7 mouse cellular contexts compared by ENCODE assay signal in genomic region chr5:110770031-110770445, GRCm38 (mm10). TPM values are rescaled to one million over a fixed set of nuclear protein-coding genes. Genes with fewer than 3 reads are reported as not detected.
DNase-seq lines count a peak whose midpoint lies in the region; ATAC-seq lines count a peak whose summit lies in the region.

No protein-coding gene starts in this region.

- peak overlapping the region; percentile 86 for H3K9ac ChIP-seq in kidney, embryonic 16.5 days (replicated peaks; ENCODE audit: low read length)
- H3K9ac ChIP-seq in embryonic facial prominence, embryonic 12.5 days = peak overlapping the region; percentile 91
- peak overlapping the region; percentile 75 for H3K9ac ChIP-seq in intestine, embryonic 14.5 days (ENCODE audit: low read length)
- H3K9ac ChIP-seq in midbrain, embryonic 14.5 days (replicated peaks; ENCODE audit: low read length) = peak overlapping the region; percentile 86

- DNase-seq in kidney, adult 9 months = no peak
- peak; percentile 76 for DNase-seq in MN1 (ENCODE audit: low spot score)
- no peak for DNase-seq in intestine, embryonic 14.5 days (ENCODE audit: low spot score)
- peak; percentile 79 for DNase-seq in midbrain, embryonic 14.5 days
- no peak for DNase-seq in yolk sac, embryonic 10.5 days (ENCODE audit: low spot score)

- H3K4me1 ChIP-seq in kidney, embryonic 16.5 days (ENCODE audit: insufficient read depth, low read length) = peaks cover 12% of the 10 kb centered on the region
- peaks cover 12% of the 10 kb centered on the region for H3K4me1 ChIP-seq in embryonic facial prominence, embryonic 12.5 days
- peaks cover 8% of the 10 kb centered on the region for H3K4me1 ChIP-seq in intestine, embryonic 14.5 days (replicated peaks; ENCODE audit: control insufficient read depth, insufficient read depth, low read length)
- peaks cover 13% of the 10 kb centered on the region for H3K4me1 ChIP-seq in midbrain, embryonic 14.5 days (ENCODE audit: control insufficient read depth, insufficient read depth, low read length)

- peak; percentile 64; the same call in 1 of the 2 replicates for ATAC-seq in kidney, embryonic 16.5 days (ENCODE audit: low FRiP score, low TSS enrichment)
- peak; percentile 36; the same call in 1 of the 2 replicates for ATAC-seq in embryonic facial prominence, embryonic 12.5 days (ENCODE audit: insufficient number of reproducible peaks, insufficient read depth, low FRiP score, low TSS enrichment)
- peak; percentile 71 for ATAC-seq in intestine, embryonic 14.5 days (replicated peaks; ENCODE audit: low FRiP score, low TSS enrichment, low read depth)
- ATAC-seq in midbrain, embryonic 14.5 days (ENCODE audit: low FRiP score, low TSS enrichment) = peak; percentile 0; the same call in 1 of the 2 replicates

- WGBS in kidney, embryonic 16.5 days = 0% methylated on average over 41 of the region's 58 CpGs
- under 1% methylated on average over 42 of the region's 58 CpGs for WGBS in embryonic facial prominence, embryonic 12.5 days
- WGBS in intestine, embryonic 14.5 days = under 1% methylated on average over 46 of the region's 58 CpGs
- 1% methylated on average over 58 of the region's 58 CpGs for WGBS in midbrain, embryonic 14.5 days

- peaks cover 9% of the 10 kb centered on the region for H3K36me3 ChIP-seq in kidney, embryonic 16.5 days (ENCODE audit: insufficient read depth, low read length)
- H3K36me3 ChIP-seq in embryonic facial prominence, embryonic 12.5 days = peaks cover 17% of the 10 kb centered on the region
- peaks cover 22% of the 10 kb centered on the region for H3K36me3 ChIP-seq in intestine, embryonic 14.5 days (ENCODE audit: control insufficient read depth, insufficient read depth, low read length)
- H3K36me3 ChIP-seq in midbrain, embryonic 14.5 days (ENCODE audit: control insufficient read depth, insufficient read depth, low read length) = peaks cover 18% of the 10 kb centered on the region

- H3K27ac ChIP-seq in kidney, embryonic 16.5 days (ENCODE audit: low read length) = peak overlapping the region; percentile 96
- H3K27ac ChIP-seq in embryonic facial prominence, embryonic 12.5 days = peak overlapping the region; percentile 92
- peak overlapping the region; percentile 90 for H3K27ac ChIP-seq in intestine, embryonic 14.5 days (ENCODE audit: low read depth)
- peak overlapping the region; percentile 95 for H3K27ac ChIP-seq in midbrain, embryonic 14.5 days (replicated peaks; ENCODE audit: low read depth, low read length)

- H3K4me3 ChIP-seq in kidney, embryonic 16.5 days (ENCODE audit: low read length) = peak overlapping the region; percentile 76
- H3K4me3 ChIP-seq in embryonic facial prominence, embryonic 12.5 days = peak overlapping the region; percentile 73
- H3K4me3 ChIP-seq in intestine, embryonic 14.5 days (ENCODE audit: low read depth, low read length) = peak overlapping the region; percentile 87
- H3K4me3 ChIP-seq in midbrain, embryonic 14.5 days (replicated peaks; ENCODE audit: low read depth, low read length) = peak overlapping the region; percentile 89

- no peaks in the 10 kb centered on the region for H3K27me3 ChIP-seq in kidney, embryonic 16.5 days (ENCODE audit: insufficient read depth, low read length)
- H3K27me3 ChIP-seq in embryonic facial prominence, embryonic 12.5 days = no peaks in the 10 kb centered on the region
- H3K27me3 ChIP-seq in intestine, embryonic 14.5 days (replicated peaks; ENCODE audit: control insufficient read depth, insufficient read depth, low read length) = no peaks in the 10 kb centered on the region
- no peaks in the 10 kb centered on the region for H3K27me3 ChIP-seq in midbrain, embryonic 14.5 days (ENCODE audit: control insufficient read depth, insufficient read depth, low read length)

- H3K9me3 ChIP-seq in kidney, embryonic 16.5 days (ENCODE audit: low read length) = no peaks in the 10 kb centered on the region
- H3K9me3 ChIP-seq in embryonic facial prominence, embryonic 12.5 days = no peaks in the 10 kb centered on the region
- no peaks in the 10 kb centered on the region for H3K9me3 ChIP-seq in intestine, embryonic 14.5 days (ENCODE audit: control insufficient read depth, low read length)
- no peaks in the 10 kb centered on the region for H3K9me3 ChIP-seq in midbrain, embryonic 14.5 days (ENCODE audit: control insufficient read depth, low read length)

- H3K4me2 ChIP-seq in kidney, embryonic 16.5 days (replicated peaks; ENCODE audit: low read depth, low read length) = peak overlapping the region; percentile 60
- peak overlapping the region; percentile 78 for H3K4me2 ChIP-seq in embryonic facial prominence, embryonic 12.5 days (replicated peaks)
- H3K4me2 ChIP-seq in intestine, embryonic 14.5 days (ENCODE audit: low read length) = peak overlapping the region; percentile 56
- peak overlapping the region; percentile 74 for H3K4me2 ChIP-seq in midbrain, embryonic 14.5 days (ENCODE audit: low read length)

RNA-seq across cellular contexts. Expression of gene Ep400, which starts 0.5 kb away (rescaled TPM):
- polyA plus RNA-seq in kidney, embryonic 16.5 days (2015; fragmentation: Nextera tagmentation; extraction: Ambion mirVana) = 49.2 and 55.6 TPM in 2 replicates
- 50.5 and 51.9 TPM in 2 replicates for polyA plus RNA-seq in embryonic facial prominence, embryonic 12.5 days (2016; fragmentation: Nextera tagmentation; extraction: Ambion mirVana)
- 39.5 and 41.8 TPM in 2 replicates for polyA plus RNA-seq in intestine, embryonic 14.5 days (2014; fragmentation: Nextera tagmentation; extraction: Ambion mirVana)
- 41.0 and 55.3 TPM in 2 replicates for polyA plus RNA-seq in midbrain, embryonic 14.5 days (2014; fragmentation: Nextera tagmentation; extraction: Ambion mirVana)

RNA-seq across cellular contexts. Expression of gene Pus1, which starts 10.4 kb away (rescaled TPM):
- polyA plus RNA-seq in kidney, embryonic 16.5 days (2015; fragmentation: Nextera tagmentation; extraction: Ambion mirVana) = 44.4 and 45.1 TPM in 2 replicates
- 31.0 and 31.3 TPM in 2 replicates for polyA plus RNA-seq in embryonic facial prominence, embryonic 12.5 days (2016; fragmentation: Nextera tagmentation; extraction: Ambion mirVana)
- 36.4 and 40.4 TPM in 2 replicates for polyA plus RNA-seq in intestine, embryonic 14.5 days (2014; fragmentation: Nextera tagmentation; extraction: Ambion mirVana)
- polyA plus RNA-seq in midbrain, embryonic 14.5 days (2014; fragmentation: Nextera tagmentation; extraction: Ambion mirVana) = 12.5 and 13.5 TPM in 2 replicates

RNA-seq across cellular contexts. Expression of gene Ulk1, which starts 39.9 kb away (rescaled TPM):
- polyA plus RNA-seq in kidney, embryonic 16.5 days (2015; fragmentation: Nextera tagmentation; extraction: Ambion mirVana) = 18.6 and 19.5 TPM in 2 replicates
- polyA plus RNA-seq in embryonic facial prominence, embryonic 12.5 days (2016; fragmentation: Nextera tagmentation; extraction: Ambion mirVana) = 26.5 and 28.1 TPM in 2 replicates
- 24.8 and 29.2 TPM in 2 replicates for polyA plus RNA-seq in intestine, embryonic 14.5 days (2014; fragmentation: Nextera tagmentation; extraction: Ambion mirVana)
- polyA plus RNA-seq in midbrain, embryonic 14.5 days (2014; fragmentation: Nextera tagmentation; extraction: Ambion mirVana) = 59.0 and 66.0 TPM in 2 replicates

Comparison
In these comparisons a context has a peak if more than half of its experiments do, and no peak if none do; other contexts are left out.
1. ATAC-seq: peak in every context shown above with its lines; median percentile 71 in intestine, embryonic 14.5 days; 64 in kidney, embryonic 16.5 days; 36 in embryonic facial prominence, embryonic 12.5 days; 0 in midbrain, embryonic 14.5 days.
2. DNase-seq: peak in MN1 (single experiment) and midbrain, embryonic 14.5 days (single experiment); none in kidney, adult 9 months (single experiment), intestine, embryonic 14.5 days (single experiment) and yolk sac, embryonic 10.5 days (single experiment).
3. Peak in every context shown above with its lines, with median percentiles within 50 percentile points of each other: H3K27ac ChIP-seq, H3K4me2 ChIP-seq, H3K4me3 ChIP-seq and H3K9ac ChIP-seq.